Mouse (Mus musculus) erythroblast, embryonic 14.5 days (primary cell): Measurements from ENCODE around the gene 6430548M08Rik. TPM values are rescaled to one million over a fixed set of nuclear protein-coding genes. Genes with fewer than 3 reads are reported as not detected.

ENCODE experiments used
- H3K27me3 ChIP-seq: 2 replicates; pipeline ENCODE4 v1.6.1; 2012; ENCODE audit warnings: inconsistent platforms; ENCODE audit not compliant: control insufficient read depth
- H3K36me3 ChIP-seq: 2 replicates; pipeline ENCODE4 v1.6.1; 2012; ENCODE audit warnings: mild to moderate bottlenecking, inconsistent platforms; ENCODE audit not compliant: control insufficient read depth
- H3K4me1 ChIP-seq: 2 replicates; pipeline ENCODE4 v1.6.1; 2012; ENCODE audit warnings: inconsistent platforms; ENCODE audit not compliant: control insufficient read depth
- H3K4me3 ChIP-seq: replicated peaks from 2 replicates; pipeline ENCODE3; 2012; ENCODE audit warnings: moderate library complexity, mild to moderate bottlenecking, inconsistent platforms
- H3K9me3 ChIP-seq: 2 replicates; pipeline ENCODE4 v1.6.1; 2012; ENCODE audit warnings: low read length, inconsistent platforms, mixed read lengths; ENCODE audit not compliant: control insufficient read depth
- GATA1 ChIP-seq: IDR thresholded peaks from 2 replicates; pipeline ENCODE4 v1.6.1; 2012; ENCODE audit warnings: low read length, inconsistent platforms, mixed read lengths
- TAL1 ChIP-seq: IDR thresholded peaks from 3 replicates; pipeline ENCODE4 v1.6.1; 2012; ENCODE audit warnings: low read length, inconsistent platforms, mixed read lengths
- polyA plus RNA-seq: library from polyadenylated mRNA; stranded (reverse); fragments of >175 nt; gene quantifications from 2 replicates; pipeline ENCODE4 v1.2.3, GENCODE M21; 2012

The 6430548M08Rik gene
- polyA plus RNA-seq, 1 experiment, result 0.01 TPM

DNA sequence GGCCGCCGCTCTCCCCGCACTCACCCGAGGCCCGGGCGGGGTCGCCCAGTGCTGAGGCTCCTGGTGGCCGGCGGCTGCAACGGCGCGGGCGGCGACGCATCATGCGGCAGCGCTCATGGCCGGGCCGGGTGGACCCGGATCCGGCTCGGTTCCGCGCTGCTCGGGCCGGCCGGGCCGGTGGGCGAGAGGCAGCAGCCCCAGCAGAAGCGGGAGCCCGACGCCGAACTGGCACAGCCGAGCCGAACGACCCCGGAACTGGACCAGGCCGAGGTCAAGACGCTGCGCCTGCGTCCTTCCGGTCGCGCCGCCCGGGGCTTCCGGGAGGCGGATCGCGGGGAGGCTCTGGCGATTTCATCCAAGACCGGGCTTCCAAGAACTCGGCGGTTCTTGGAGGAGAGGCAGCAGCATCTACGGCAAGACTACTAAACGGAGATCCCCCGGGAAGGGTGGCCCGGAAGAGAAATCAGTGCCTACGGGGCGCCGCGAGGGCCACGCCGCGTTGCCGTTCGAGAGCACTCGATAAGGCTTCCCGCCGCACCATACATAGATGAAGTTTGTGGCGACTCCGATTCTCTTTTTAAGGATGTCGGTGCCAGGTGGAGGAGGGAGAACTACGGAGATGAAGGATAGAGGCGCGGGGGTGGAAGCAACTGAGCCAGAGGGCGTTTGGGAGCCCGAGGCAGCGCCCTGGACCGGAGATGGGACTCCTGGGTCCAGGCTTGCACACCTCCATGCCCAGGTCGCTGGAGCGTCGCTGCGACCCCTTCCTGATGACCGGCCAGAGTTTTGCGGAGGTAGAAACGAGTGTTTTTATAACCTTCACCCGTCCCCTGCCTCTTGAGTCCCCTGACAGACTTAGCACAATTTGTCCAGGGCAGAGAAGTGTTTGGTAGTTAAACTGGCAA, 12.6 kb upstream of the 6430548M08Rik start, which contains the start of gene Zdhhc7:
TSS of gene Zdhhc7 (minus strand) at position 415 of the 905 bp plus-strand sequence.
- no peaks in the 10 kb centered on the region for H3K9me3 ChIP-seq
- peaks cover 10% of the 10 kb centered on the region for H3K36me3 ChIP-seq
- peak within 1 kb of the TSS; percentile 89 for H3K4me3 ChIP-seq
- peaks cover 47% of the 10 kb centered on the region for H3K4me1 ChIP-seq
- TF ChIP-seq GATA1 (peak; percentile 23; the same call in 1 of the 2 replicates), TAL1 (no peak)
- no peaks in the 10 kb centered on the region for H3K27me3 ChIP-seq

DNA sequence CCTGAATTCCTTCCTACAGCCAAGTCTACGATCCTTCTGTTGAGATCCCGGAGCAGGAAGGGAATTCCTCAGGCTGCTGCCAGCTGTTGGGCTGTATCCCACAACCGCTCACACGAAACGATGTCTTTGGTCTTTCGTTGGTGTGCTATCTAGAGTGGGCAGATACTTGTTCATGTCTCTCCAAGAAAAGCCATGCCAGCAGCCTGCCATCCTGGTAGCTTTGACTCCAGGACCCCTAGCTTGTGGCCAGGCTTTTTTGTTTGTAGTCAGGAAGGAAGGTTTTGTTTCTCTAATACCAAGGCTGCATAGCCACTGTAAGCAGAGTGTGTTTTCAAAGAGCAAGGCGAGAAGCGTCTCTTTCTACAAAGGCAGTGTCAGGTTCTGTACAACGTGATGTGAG, 10.0 kb upstream of the 6430548M08Rik start:
- H3K4me3 ChIP-seq, result no peak overlapping the region
- peaks cover 7% of the 10 kb centered on the region for H3K36me3 ChIP-seq
- H3K4me1 ChIP-seq, result peaks cover 36% of the 10 kb centered on the region
- TF ChIP-seq TAL1, result no peak
- TF ChIP-seq GATA1, result no peak
- H3K27me3 ChIP-seq, result no peaks in the 10 kb centered on the region
- H3K9me3 ChIP-seq, result no peaks in the 10 kb centered on the region

DNA sequence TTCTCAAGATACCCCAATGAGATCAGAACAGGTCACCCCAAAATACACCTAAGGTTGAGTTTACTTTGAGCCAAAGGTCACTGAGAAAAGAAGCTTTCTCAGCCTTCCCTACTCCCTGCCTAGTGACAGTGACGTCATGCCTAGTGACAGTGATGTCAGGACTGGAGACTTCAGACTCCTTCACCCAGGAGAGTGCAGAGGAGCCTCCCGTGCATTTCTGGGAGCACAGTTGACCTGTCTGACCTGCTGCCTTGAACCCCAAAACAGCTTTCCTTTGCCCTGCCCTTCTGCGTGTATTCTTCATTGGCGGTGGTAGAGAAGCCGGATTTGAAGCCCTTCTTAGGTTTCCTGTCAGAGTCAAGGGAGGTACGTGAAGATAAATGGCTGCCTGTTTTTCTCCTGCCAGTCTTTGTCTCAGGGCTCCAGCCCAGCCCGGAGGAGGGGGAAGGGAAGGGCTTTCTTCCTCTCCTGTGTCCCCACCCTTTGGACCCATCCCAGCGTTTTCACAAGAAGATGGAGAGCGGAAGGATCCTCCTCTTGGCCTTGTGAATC, 9.2 kb upstream of the 6430548M08Rik start:
- Histone ChIP-seq H3K4me1 (peaks cover 31% of the 10 kb centered on the region), H3K9me3 (no peaks in the 10 kb centered on the region), H3K27me3 (peaks cover 6% of the 10 kb centered on the region), H3K4me3 (no peak overlapping the region), H3K36me3 (peaks cover 7% of the 10 kb centered on the region)
- TF ChIP-seq TAL1 (no peak), GATA1 (no peak)

DNA sequence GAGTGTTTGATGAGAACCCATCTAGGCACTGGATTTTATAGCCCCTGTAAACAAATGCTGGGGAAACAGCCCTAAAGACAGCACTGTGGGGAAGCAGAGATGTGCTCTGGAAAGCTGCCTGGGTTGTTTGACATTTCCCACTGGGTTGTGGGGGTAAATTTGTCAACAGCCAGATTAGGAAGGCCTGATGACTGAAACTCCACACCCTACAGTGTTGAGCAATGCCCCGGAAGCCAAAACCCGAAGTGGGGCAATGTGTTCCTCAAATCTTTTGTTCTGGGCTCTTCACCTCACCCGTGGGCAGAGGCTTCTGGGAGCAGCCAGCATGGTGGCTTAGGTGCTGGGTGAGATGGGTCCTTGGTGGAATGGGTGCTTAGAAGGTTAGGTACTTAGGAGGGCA, 4.8 kb upstream of the 6430548M08Rik start:
- peaks cover 18% of the 10 kb centered on the region for H3K4me1 ChIP-seq
- no peaks in the 10 kb centered on the region for H3K9me3 ChIP-seq
- no peak overlapping the region for H3K4me3 ChIP-seq
- peaks cover 34% of the 10 kb centered on the region for H3K27me3 ChIP-seq
- no peak for TF ChIP-seq TAL1
- no peak for TF ChIP-seq GATA1
- H3K36me3 ChIP-seq, result peaks cover 2% of the 10 kb centered on the region

GRCm38 (mm10) chr8:120110966-120111365, 3.0 kb upstream of the 6430548M08Rik start:
- H3K36me3 ChIP-seq, result no peaks in the 10 kb centered on the region
- H3K4me3 ChIP-seq, result no peak overlapping the region
- H3K27me3 ChIP-seq, result peaks cover 52% of the 10 kb centered on the region
- H3K9me3 ChIP-seq, result peaks cover 6% of the 10 kb centered on the region
- no peak for TF ChIP-seq TAL1
- no peak for TF ChIP-seq GATA1
- H3K4me1 ChIP-seq, result peaks cover 23% of the 10 kb centered on the region

DNA sequence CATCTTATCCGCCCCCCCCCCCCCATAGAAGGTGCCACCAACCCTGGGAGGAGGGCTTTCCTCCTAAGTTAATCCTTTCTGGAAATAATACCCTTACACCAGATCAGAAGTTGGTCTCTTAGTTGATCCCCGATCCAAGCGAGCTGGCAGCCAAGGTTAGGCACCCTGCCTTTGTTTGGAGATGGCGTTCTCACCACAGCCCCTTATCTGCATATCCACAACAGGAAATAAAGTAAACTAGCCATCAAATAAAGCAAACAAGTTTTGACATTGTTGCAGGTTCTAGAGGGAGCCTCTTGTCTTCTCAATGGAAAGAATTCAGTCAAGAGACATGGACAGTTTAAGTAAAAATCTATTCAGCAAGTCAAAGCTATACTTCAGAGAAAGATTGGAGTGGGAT, 2.6 kb upstream of the 6430548M08Rik start:
- H3K4me1 ChIP-seq, result peaks cover 23% of the 10 kb centered on the region

DNA sequence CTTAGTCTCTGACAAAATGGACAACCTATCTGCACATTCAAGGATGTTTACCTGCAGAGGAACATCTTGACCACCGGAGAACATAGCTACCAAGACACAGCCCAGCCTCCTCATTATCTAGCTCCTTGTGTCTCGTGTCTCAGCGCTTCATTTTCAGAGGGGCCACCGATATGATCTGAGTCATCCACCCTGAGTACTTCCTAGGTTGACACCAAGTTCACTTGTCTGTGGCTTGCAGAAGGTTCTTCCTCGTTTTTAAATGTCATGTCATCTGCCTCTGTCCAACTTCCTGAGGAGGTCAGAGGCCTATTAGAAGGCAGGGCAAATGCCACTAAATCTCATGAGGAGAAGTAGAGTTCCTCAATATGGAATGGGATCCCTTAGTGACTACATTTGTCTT, 1.4 kb upstream of the 6430548M08Rik start:
- no peaks in the 10 kb centered on the region for H3K36me3 ChIP-seq
- H3K4me1 ChIP-seq, result peaks cover 23% of the 10 kb centered on the region
- no peak overlapping the region for H3K4me3 ChIP-seq
- H3K27me3 ChIP-seq, result peaks cover 68% of the 10 kb centered on the region
- peaks cover 8% of the 10 kb centered on the region for H3K9me3 ChIP-seq
- no peak for TF ChIP-seq TAL1
- TF ChIP-seq GATA1, result no peak

More for the DNA sequence above, 2.6 kb upstream of the 6430548M08Rik start:
- Histone ChIP-seq H3K9me3 (peaks cover 8% of the 10 kb centered on the region), H3K36me3 (no peaks in the 10 kb centered on the region), H3K4me3 (no peak overlapping the region), H3K27me3 (peaks cover 56% of the 10 kb centered on the region)
- TF ChIP-seq GATA1 (no peak), TAL1 (no peak)

- TF ChIP-seq TAL1, result no peak
- TF ChIP-seq GATA1, result no peak
- Histone ChIP-seq H3K4me1 (peaks cover 23% of the 10 kb centered on the region), H3K36me3 (no peaks in the 10 kb centered on the region), H3K27me3 (peaks cover 76% of the 10 kb centered on the region), H3K4me3 (peak overlapping the region; percentile 74), H3K9me3 (peaks cover 8% of the 10 kb centered on the region)
Measured at GRCm38 (mm10) chr8:120113306-120113705, 646 bp upstream of the 6430548M08Rik start.

GRCm38 (mm10) chr8:120114315-120114841, 426 bp downstream of the 6430548M08Rik start:
- Histone ChIP-seq H3K9me3 (peaks cover 8% of the 10 kb centered on the region), H3K36me3 (no peaks in the 10 kb centered on the region), H3K4me3 (peak overlapping the region; percentile 74), H3K27me3 (peaks cover 83% of the 10 kb centered on the region), H3K4me1 (peaks cover 23% of the 10 kb centered on the region)
- no peak for TF ChIP-seq TAL1
- no peak for TF ChIP-seq GATA1
